Mouse (Mus musculus): ENCODE measurements around the gene Cc2d1a.

Cc2d1a gene

GRCm38 (mm10) chr8:84178592-84178991 lies 30.9 kb upstream of the Cc2d1a start:
- in situ Hi-C loops (cut with MboI) = no loop called here

- in situ Hi-C loops (cut with MboI) = no loop called here
These were observed 29.7 kb upstream of the Cc2d1a start for GRCm38 (mm10) chr8:84177405-84177804.

- in situ Hi-C loops (cut with MboI) = no loop called here
These were observed 28.8 kb upstream of the Cc2d1a start for GRCm38 (mm10) chr8:84176560-84176959.

- in situ Hi-C loops (cut with MboI) = no loop called here
These were observed 26.1 kb upstream of the Cc2d1a start for GRCm38 (mm10) chr8:84173861-84174260.

GRCm38 (mm10) chr8:84170096-84170495 lies 22.4 kb upstream of the Cc2d1a start:
- in situ Hi-C loops (cut with MboI) = no loop called here

GRCm38 (mm10) chr8:84167696-84168095 lies 20.0 kb upstream of the Cc2d1a start:
- in situ Hi-C loops (cut with MboI) = no loop called here

- in situ Hi-C loops (cut with MboI) = no loop called here
These were observed 9.9 kb upstream of the Cc2d1a start for GRCm38 (mm10) chr8:84157620-84158019.

DNA sequence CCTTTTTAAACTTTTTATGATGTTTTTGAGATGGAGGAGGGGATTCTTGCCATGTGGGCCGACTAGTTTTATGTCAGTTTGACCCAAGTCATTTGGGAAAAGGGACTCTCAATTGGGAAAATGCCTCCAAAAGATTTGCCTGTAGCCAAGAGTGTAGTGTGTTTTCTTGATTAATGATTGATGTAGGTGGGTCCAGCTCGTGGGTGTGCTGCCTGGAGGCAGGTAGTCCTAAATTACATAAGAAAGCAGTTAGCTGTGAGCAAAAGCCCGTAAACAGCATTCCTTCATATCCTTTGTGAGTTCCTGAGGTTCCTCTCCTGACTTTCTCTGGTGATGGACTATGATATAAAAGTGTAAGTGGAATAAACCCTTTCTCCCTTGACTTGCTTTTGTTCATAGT lies 1.4 kb upstream of the Cc2d1a start:
- in situ Hi-C loops (cut with MboI) = no loop called here

- in situ Hi-C loops (cut with MboI) = no loop called here
These were observed 755 bp upstream of the Cc2d1a start for GRCm38 (mm10) chr8:84148531-84148850.

DNA sequence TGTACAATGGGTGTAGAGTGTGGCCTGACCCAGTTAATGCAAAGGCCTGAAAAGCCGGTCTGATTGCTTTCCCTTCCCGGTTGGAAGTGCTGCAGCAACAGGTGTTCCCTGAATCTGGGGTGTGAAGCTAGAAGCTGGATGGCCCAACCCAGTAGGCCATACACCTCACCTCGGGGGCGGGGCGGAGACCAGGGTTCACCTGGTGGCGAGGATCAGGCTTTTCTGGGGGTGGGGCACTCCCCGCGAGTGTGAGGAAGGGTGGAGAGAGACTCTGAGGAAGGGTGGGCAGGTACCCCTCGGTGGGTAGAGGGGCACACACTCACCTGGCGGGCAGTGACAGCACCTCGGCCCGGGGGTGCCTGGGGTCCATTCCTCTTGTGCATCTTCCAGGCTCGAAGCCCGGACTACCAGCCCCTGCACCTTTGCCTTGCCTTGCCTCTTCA lies 391 bp downstream of the Cc2d1a start:
- in situ Hi-C loops (cut with MboI) = no loop called here

GRCm38 (mm10) chr8:84144636-84145245 lies 3.0 kb downstream of the Cc2d1a start:
- in situ Hi-C loops (cut with MboI) = no loop called here

DNA sequence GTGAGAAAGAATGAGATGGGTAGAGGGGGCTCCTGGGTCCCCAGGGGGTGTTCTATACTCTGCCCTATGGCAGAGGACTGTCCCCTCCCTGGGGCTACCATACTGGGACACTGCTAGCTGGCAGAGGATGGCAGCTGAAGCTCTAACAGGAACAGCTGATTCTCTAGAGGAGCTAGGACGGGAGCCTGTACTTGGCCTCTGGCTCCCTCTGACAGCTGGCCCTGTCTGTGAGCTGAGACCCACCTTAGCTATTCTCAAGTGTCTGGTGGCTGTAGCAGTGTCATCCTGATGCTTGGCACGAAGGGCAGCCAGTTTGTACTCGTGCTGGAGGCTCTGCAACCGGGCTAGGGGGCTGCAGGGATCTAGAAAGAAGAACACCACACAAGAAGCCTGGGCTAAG lies 6.9 kb downstream of the Cc2d1a start:
- in situ Hi-C loops (cut with MboI) = no loop called here

GRCm38 (mm10) chr8:84137848-84138247 lies 9.9 kb downstream of the Cc2d1a start:
- in situ Hi-C loops (cut with MboI) = no loop called here

GRCm38 (mm10) chr8:84132225-84132624 lies 15.5 kb downstream of the Cc2d1a start:
- in situ Hi-C loops (cut with MboI) = no loop called here

- in situ Hi-C loops (cut with MboI) = no loop called here
These were observed 16.9 kb downstream of the Cc2d1a start for GRCm38 (mm10) chr8:84130806-84131205.

DNA sequence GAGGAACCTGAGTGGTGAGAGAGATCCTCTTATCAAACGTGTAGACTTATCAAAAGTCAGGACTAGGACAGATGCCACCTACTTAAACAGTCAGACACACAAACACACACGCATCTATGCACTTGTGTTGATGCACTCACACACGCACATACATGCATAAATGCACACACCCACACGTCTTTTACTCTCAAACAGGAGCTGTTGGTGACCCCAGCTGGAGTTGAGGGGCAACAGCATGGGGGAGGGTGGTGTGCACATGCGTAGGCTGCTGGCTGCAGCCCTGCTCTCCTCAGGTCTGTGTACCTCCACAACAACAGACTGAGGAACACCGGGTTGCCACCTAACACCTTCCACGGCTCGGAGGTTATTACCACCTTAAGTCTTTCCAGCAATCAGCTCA lies 19.5 kb downstream of the Cc2d1a start:
- in situ Hi-C loops (cut with MboI) = no loop called here

GRCm38 (mm10) chr8:84127202-84127901 lies 20.4 kb downstream of the Cc2d1a start:
- in situ Hi-C loops (cut with MboI) = no loop called here

DNA sequence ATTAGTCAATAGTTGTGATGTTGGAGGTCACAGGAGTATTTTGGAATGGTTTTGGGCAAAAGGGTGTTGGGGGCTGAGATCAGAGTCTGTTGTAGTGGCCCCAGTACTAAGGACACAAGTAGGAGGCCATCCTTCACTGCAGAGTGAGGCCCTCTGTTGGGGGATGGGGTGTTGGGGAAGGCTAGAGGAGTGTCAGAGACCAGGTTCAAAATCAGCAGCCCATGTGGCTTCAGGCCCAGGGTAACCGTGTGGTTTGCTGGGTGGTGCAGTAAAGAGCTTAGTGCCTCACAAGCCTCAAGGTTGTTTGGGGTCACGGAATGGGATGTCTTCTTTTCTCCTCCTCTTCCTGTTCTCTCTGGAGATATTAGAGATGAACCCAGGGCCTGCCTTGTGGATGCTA lies 21.0 kb downstream of the Cc2d1a start:
- in situ Hi-C loops (cut with MboI) = no loop called here

DNA sequence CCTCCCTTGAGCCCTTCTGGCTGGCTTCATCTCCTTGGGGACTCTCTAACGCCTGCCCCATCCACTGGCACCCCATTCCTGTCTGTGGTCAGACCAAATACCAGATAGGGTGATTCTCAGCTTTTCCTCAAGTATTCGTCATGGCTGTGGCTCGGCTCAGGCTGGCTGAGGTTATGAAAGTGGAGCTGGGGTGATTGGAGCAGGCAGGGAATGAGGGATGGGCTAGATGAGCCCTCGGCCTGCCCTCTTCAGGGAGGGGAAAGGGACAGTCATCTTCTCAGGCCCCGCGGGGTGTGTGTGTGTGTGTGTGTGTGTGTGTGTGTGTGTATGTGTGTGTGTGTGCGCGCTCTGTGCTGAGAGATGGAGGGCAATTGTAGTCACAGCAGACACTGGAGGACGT lies 22.1 kb downstream of the Cc2d1a start, which contains the start of gene Podnl1:
TSS of gene Podnl1 (plus strand) at position 334 of the 400 bp plus-strand sequence.
- in situ Hi-C loops (cut with MboI) = no loop called here

DNA sequence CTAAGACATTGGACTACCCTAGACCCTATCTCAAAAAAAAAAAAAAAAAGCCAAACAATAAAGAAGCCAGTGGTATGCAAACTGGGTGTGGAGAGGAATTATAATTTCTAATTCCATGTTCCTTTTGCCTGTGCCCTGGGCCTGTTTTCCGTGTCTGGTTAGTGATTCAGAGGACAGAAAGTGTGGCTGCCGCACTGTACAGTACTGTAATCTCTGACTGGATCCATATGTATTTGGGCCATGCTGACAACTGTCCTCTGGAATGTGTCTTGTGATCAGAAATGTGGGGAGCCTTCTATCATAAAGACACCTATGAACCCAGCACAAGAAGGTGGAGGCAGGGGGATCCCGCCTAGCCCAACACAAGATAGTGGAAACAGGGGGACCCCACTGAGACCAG lies 25.6 kb downstream of the Cc2d1a start:
- in situ Hi-C loops (cut with MboI) = no loop called here

DNA sequence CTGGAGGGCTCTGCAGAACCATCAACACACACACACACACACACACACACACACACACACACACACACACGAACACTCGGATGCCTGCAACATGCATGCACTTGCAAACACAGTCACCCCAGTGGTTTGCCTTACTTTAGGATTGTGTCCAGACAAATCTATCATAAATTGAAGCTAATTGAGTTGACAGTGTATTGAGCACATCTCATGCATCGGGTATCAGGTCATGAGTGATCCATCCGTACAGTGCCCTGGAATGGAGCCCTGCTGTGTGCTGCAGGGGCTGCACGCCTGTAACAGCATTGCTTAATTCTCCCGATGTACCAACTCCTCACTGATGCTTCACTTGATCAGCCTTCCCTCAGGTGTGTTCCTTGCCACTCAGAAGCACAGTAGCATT lies 32.1 kb downstream of the Cc2d1a start:
- in situ Hi-C loops (cut with MboI) = no loop called here

- in situ Hi-C loops (cut with MboI) = no loop called here
These were observed 41.3 kb downstream of the Cc2d1a start for GRCm38 (mm10) chr8:84106216-84107040.

GRCm38 (mm10) chr8:84105676-84106075 lies 42.1 kb downstream of the Cc2d1a start:
- in situ Hi-C loops (cut with MboI) = no loop called here
